Mouse (Mus musculus) hindbrain, embryonic 11.5 days (tissue): ENCODE measurements around the gene Tfap2d. TPM values are rescaled to one million over a fixed set of nuclear protein-coding genes. Genes with fewer than 3 reads are reported as not detected.

ENCODE experiments used
- ATAC-seq: fragments of 200-750 bp; cut with Nextera tagmentation; 2 replicates; pipeline ENCODE4 v1.8.0; 2017; ENCODE audit warnings: mild to moderate bottlenecking, moderate TSS enrichment, moderate library complexity; ENCODE audit not compliant: low FRiP score
- DNase-seq: peaks from one replicate; pipeline ENCODE4 v3.0.0-alpha.2; 2015; ENCODE audit warnings: low spot score
- H3K27ac ChIP-seq: fragments of 300-500 bp; sonication (generic); 2 replicates; pipeline ENCODE4 v1.5.1; 2014; ENCODE audit warnings: mild to moderate bottlenecking, low read depth, low read length
- H3K27me3 ChIP-seq: fragments of 300-500 bp; sonication (generic); 2 replicates; pipeline ENCODE4 v1.6.1; 2014; ENCODE audit warnings: mild to moderate bottlenecking, low read length, moderate library complexity, mixed read lengths; ENCODE audit not compliant: control insufficient read depth, insufficient read depth
- H3K36me3 ChIP-seq: fragments of 300-500 bp; sonication (generic); 2 replicates; pipeline ENCODE4 v1.6.1; 2014; ENCODE audit warnings: mild to moderate bottlenecking, low read length, moderate library complexity, mixed read lengths; ENCODE audit not compliant: control insufficient read depth, insufficient read depth
- H3K4me1 ChIP-seq: fragments of 300-500 bp; sonication (generic); replicated peaks from 2 replicates; pipeline ENCODE4 v1.6.1; 2014; ENCODE audit warnings: low read length, mixed read lengths; ENCODE audit not compliant: control insufficient read depth, insufficient read depth
- H3K4me2 ChIP-seq: fragments of 300-500 bp; sonication (generic); replicated peaks from 2 replicates; pipeline ENCODE4 v1.6.1; 2014; ENCODE audit warnings: mild to moderate bottlenecking, low read depth, low read length
- H3K4me3 ChIP-seq: fragments of 300-500 bp; sonication (generic); 2 replicates; pipeline ENCODE4 v1.5.1; 2014; ENCODE audit warnings: low read depth, low read length
- H3K9ac ChIP-seq: fragments of 300-500 bp; sonication (generic); 2 replicates; pipeline ENCODE4 v1.6.1; 2014; ENCODE audit warnings: low read depth, low read length
- H3K9me3 ChIP-seq: fragments of 300-500 bp; sonication (generic); 2 replicates; pipeline ENCODE4 v1.6.1; 2016; ENCODE audit warnings: low read length; ENCODE audit not compliant: control insufficient read depth
- WGBS: fragments of 180-500 bp; shearing (Covaris S2); extraction: QIAGEN DNeasy Blood & Tissue Kit; methylation state at CpG from one replicate; pipeline ENCODE4 v1.1.7; 2014; 5-methylcytosine and 5-hydroxymethylcytosine counted together
- polyA plus RNA-seq: library from polyadenylated mRNA; unstranded; fragments of >200 nt; fragmentation: Nextera tagmentation; extraction: Ambion mirVana; gene quantifications from 2 replicates; pipeline ENCODE4 v1.2.1, GENCODE M21; 2014

Gene Tfap2d
- polyA plus RNA-seq, 1 experiment from 2014 or later, result 0.74 TPM

GRCm38 (mm10) chr1:19213171-19213570 lies 110.3 kb downstream of the Tfap2d start:
- H3K4me2 ChIP-seq, result peak overlapping the region; percentile 26
- no peak for ATAC-seq
- no peaks in the 10 kb centered on the region for H3K9me3 ChIP-seq
- H3K9ac ChIP-seq, result 0 out of 2 replicates have a peak overlapping the region, but pooled peaks have one; percentile 7
- H3K27ac ChIP-seq, result no peak overlapping the region
- no peak for DNase-seq
- no peaks in the 10 kb centered on the region for H3K36me3 ChIP-seq
- H3K27me3 ChIP-seq, result peaks cover 67% of the 10 kb centered on the region
- no peaks in the 10 kb centered on the region for H3K4me1 ChIP-seq
- 2% methylated on average over 4 of the region's 4 CpGs for WGBS
- peak overlapping the region; percentile 41 for H3K4me3 ChIP-seq

GRCm38 (mm10) chr1:19213851-19214395 lies 111.1 kb downstream of the Tfap2d start:
- Histone ChIP-seq H3K27me3 (peaks cover 71% of the 10 kb centered on the region), H3K4me2 (peak overlapping the region; percentile 29)
- 1% methylated on average over 36 of the region's 36 CpGs for WGBS

More at GRCm38 (mm10) chr1:19213851-19214395, 111.1 kb downstream of the Tfap2d start:
- Histone ChIP-seq H3K27ac (0 out of 2 replicates have a peak overlapping the region, but pooled peaks have one; percentile 20), H3K9me3 (no peaks in the 10 kb centered on the region), H3K4me3 (peak overlapping the region; percentile 41), H3K36me3 (no peaks in the 10 kb centered on the region), H3K4me1 (no peaks in the 10 kb centered on the region), H3K9ac (peak overlapping the region; percentile 57)
- DNase-seq (peak; percentile 45), ATAC-seq (no peak)

Other genes with a start within 250 kb of the Tfap2d start
- 72.5 and 75.7 TPM in 2 replicates for gene Tfap2b, start 105.9 kb downstream of the Tfap2d start, polyA plus RNA-seq